17 mouse cellular contexts compared by ENCODE assay signal in genomic region chr14:45647175-45647574, GRCm38 (mm10).
"Had no signal": no experiment of that assay in that cellular context is flagged by ENCODE, and none has a peak within 500 bp of the region (broad histone marks: within the 10 kb centered on the region; RNA-seq: fewer than 3 reads in every experiment).

No protein-coding gene starts in this region.

- ATAC-seq: lung, postnatal 0 days; midbrain, embryonic 15.5 days had no signal

- H3K4me2 ChIP-seq: kidney, embryonic 15.5 days; liver, embryonic 11.5 days; liver, embryonic 15.5 days; midbrain, embryonic 11.5 days; midbrain, embryonic 15.5 days; neural tube, embryonic 12.5 days had no signal

- H3K4me1 ChIP-seq: limb, embryonic 10.5 days had no signal

- H3K9ac ChIP-seq: kidney, embryonic 15.5 days; liver, embryonic 15.5 days; midbrain, embryonic 15.5 days; neural tube, embryonic 12.5 days had no signal

- H3K4me3 ChIP-seq: kidney, embryonic 15.5 days; left cerebral cortex, adult 2 months; limb, embryonic 10.5 days; liver, embryonic 15.5 days; midbrain, embryonic 15.5 days; neural tube, embryonic 12.5 days had no signal

- DNase-seq: kidney, postnatal 25 days; lung, adult 2 months; lung, postnatal 36 days; retina, postnatal 1 day; right cerebral cortex, postnatal 4 days; spleen, adult 18-20 months; thymus, adult 18-20 months; thymus, postnatal 14 days had no signal

- H3K9me3 ChIP-seq: kidney, embryonic 15.5 days; limb, embryonic 10.5 days; liver, embryonic 15.5 days; midbrain, embryonic 15.5 days; neural tube, embryonic 12.5 days had no signal

- H3K27me3 ChIP-seq: kidney, embryonic 15.5 days; liver, embryonic 15.5 days; midbrain, embryonic 15.5 days; neural tube, embryonic 12.5 days had no signal

- H3K27ac ChIP-seq: kidney, embryonic 15.5 days; left cerebral cortex, adult 2 months; limb, embryonic 10.5 days; liver, embryonic 15.5 days; midbrain, embryonic 15.5 days; neural tube, embryonic 12.5 days had no signal

- H3K36me3 ChIP-seq: kidney, embryonic 15.5 days; limb, embryonic 10.5 days; liver, embryonic 15.5 days; midbrain, embryonic 15.5 days; neural tube, embryonic 12.5 days had no signal
